Mouse (Mus musculus) telencephalon, adult 2 months (tissue): ENCODE measurements at regions not wholly inside any gene's neighbourhood (a gene's known extent, or its start where the extent isn't known, plus 50 kb on each side); places are given as distances from the start of the nearest gene placed in this dataset.

Experiments
- DNase-seq: peaks from one replicate; pipeline ENCODE4 v3.0.0-alpha.2; 2011; ENCODE audit warnings: low read depth, low spot score

- DNase-seq = no peak
Observed at GRCm38 (mm10) chr1:104578123-104578522, 190.2 kb upstream of the Cdh20 start.

- DNase-seq = no peak
Observed at GRCm38 (mm10) chr1:104584123-104584522, 184.2 kb upstream of the Cdh20 start.

GRCm38 (mm10) chr1:104586985-104587384 lies 181.3 kb upstream of the Cdh20 start:
- no peak for DNase-seq

GRCm38 (mm10) chr1:104605301-104605700 lies 163.0 kb upstream of the Cdh20 start:
- DNase-seq = no peak

- no peak for DNase-seq
Observed at GRCm38 (mm10) chr1:104609409-104609808, 158.9 kb upstream of the Cdh20 start.

GRCm38 (mm10) chr1:104617374-104617773 lies 151.0 kb upstream of the Cdh20 start:
- DNase-seq = no peak

- no peak for DNase-seq
Observed at GRCm38 (mm10) chr1:104619805-104620375, 148.4 kb upstream of the Cdh20 start.

- DNase-seq = no peak
Observed at GRCm38 (mm10) chr1:104625528-104625927, 142.8 kb upstream of the Cdh20 start.

- DNase-seq = peak; percentile 31
Observed at GRCm38 (mm10) chr1:104652405-104652804, 115.9 kb upstream of the Cdh20 start.
